Mouse (Mus musculus) spleen, postnatal 0 days (tissue): Measurements from ENCODE around the gene Tmem141. TPM values are rescaled to one million over a fixed set of nuclear protein-coding genes. Genes with fewer than 3 reads are reported as not detected.

ENCODE experiments used
- polyA plus RNA-seq: library from polyadenylated mRNA; unstranded; fragments of >200 nt; fragmentation: Nextera tagmentation; extraction: Ambion mirVana; gene quantifications from 2 replicates; pipeline ENCODE4 v1.2.1, GENCODE M21; 2015

Tmem141 gene
- polyA plus RNA-seq, result 10.7 and 15.0 TPM in 2 replicates

DNA sequence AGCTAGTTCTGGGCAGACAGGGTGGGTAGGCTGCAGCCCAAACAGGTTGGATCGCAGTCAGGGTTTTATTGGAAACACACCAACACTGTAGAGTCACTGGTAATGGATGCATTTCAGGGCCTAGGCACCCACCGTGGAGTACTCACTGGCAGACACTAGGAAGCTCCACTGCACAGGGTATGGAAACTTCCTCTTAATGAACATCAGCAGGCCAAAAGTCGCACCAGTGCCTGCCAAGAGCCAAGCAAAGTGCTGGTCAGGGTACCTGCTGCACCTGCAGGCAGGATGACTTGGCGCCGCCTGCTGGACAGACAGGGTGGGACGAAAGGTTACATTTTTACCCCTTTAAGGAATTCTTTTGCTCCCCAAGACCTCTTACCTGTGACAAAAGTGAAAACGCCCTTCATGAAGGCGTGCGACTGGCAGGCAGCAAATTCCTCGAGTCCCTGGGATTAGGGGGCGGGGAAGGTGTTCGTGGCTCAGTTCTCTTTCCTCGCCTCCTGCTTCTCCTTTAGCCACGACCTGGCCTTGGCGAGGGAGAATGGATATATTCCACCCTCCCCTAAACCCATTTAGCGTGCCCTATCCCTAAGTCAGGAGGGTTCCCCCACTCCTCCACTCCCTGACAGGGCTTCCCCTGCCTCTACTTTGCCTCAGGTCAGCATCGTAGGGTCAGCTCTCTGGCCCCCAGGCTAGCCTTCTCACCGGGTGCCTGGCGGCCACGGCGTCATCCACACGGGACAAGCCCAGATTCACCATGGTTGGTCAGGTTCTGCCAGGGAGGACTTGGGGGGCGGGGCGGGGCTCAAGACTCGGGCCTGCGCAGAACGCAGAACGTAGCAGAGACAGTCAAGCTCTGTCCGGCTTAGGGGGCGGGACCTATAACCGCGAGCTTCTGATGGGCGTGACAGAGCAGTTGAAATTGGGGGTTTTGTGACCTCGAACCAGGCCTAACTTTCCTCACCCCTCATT is at the start of gene Tmem141:
Gene Tmem141 (minus strand): TSS at position 777 of the 972 bp plus-strand sequence.

DNA sequence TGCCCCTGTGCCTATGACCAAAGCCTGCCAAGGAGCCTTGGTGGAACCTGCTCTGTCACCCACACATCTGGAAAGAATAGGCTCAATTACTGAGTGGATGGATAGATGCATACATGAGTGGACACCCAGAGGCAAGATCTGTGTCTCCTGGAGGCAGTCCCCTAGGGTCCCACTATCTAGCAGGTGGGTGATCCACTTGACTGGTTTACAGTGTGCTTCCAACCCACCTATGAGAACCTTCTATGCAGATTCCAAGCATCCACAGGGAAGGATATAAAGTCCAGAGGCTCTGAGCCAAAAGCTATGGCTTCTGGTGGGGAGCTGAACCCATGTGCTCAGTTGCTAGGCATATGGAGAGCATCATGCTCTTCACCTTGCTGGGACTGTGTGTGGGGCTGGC is 35.8 kb upstream of the Tmem141 start, which contains the start of gene Lcn5:
Gene Lcn5 (plus strand): TSS at position 301 of the 400 bp plus-strand sequence.

DNA sequence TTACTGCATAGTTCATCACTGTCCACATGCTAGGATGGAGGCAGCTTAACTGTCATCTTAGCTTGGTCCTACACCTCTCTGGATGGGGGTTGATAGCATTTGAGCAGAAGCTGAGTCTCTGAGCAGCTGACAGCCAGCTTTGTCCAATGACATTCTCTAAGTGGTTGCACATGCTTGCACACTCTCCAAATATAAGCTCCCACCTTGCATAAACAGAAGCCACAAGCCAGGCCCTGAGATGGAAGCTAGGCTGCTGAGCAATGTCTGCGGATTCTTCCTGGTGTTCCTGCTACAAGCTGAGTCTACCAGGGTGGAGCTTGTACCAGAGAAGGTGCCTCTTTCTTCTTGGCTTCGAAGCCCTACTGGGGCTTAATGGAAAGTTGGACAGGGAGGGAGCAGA is 31.1 kb upstream of the Tmem141 start, which contains the start of gene Lcn8:
Gene Lcn8 (plus strand): TSS at position 219 of the 400 bp plus-strand sequence.

DNA sequence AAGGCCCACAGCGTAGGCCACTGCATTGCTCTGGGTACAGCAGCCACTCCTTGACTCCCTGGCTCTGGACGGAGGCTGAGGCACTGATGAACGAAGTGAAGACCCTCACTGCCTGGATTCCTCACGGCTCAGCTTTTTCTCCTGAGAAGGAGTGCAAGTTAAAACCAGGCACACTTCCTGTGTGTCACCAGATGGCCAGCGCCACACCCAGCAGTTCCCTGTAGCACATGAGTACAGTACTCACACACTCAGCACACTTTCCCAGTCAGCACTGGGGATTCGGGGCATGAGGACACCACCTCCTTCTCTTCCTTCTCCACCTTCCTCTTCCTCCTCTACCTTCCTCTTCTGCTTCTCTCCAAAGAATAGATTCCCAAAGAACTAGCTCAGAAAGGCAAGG is 6.0 kb upstream of the Tmem141 start, which contains the start of gene Fcna:
Gene Fcna (minus strand): TSS at position 220 of the 400 bp plus-strand sequence.

DNA sequence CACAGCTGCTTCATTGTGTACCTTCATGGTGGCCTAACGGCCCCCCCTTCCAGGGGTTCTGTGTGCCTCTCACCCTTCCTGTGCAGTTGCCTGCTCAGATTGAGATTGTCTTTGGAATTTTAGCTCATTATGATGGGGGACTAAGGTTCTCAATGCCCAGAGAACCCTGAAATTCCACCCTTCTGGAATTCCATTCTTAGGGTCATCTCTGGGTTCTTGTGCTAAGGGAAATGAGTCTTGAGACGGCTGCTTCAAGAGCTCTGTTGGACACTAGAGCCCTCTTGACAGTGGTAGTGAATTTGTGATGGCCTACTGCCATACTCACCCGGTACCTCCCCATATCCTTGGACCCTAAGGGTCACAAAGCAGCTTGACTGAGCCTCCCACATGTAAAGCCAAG is 4.2 kb downstream of the Tmem141 start, which contains the start of gene Ccdc183:
Gene Ccdc183 (minus strand): TSS at position 101 of the 400 bp plus-strand sequence.

DNA sequence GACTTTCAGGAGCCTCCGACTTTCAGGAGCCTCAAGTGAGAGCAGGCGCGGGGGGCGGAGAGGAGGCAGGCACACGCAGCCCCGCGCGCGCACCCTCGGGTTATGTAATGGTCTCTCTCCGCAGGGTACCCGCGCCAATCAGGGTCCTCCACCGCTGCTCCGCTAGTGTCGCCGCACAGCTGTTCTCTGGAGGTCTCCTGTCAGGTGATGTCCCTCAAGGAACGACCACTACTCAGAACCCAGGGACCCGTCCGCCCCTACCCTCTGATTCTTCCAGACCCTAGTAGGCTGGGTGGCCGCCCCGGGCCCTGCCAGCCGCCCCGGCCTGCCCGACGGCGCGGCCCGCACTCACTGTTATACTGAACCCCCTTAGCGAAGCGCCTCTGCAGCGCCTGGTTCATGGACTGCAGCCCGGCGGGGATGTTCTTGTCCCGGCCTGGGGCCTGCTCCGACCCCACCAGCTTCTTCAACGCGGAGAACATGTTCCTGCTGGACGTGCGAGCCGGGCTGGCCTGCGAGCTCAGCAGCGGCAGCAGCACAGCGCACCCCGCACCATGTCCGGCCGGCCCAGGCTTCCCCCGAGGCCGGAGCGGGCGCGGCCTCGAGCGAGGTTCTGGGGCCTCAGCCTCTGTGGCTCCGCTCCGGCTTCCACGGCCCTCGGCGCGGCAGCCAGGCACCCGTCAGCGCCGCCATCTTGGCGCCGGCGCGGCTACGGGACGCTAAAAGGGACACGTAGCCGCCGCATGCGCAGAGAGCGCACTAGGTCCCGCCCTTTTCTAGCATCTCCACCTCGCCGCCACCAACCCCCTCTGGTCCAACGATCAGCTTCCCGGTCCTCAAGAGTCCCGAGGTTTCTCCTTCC is 13.8 kb downstream of the Tmem141 start, which contains the start of gene Rabl6:
Gene Rabl6 (minus strand): TSS at position 761 of the 862 bp plus-strand sequence.

DNA sequence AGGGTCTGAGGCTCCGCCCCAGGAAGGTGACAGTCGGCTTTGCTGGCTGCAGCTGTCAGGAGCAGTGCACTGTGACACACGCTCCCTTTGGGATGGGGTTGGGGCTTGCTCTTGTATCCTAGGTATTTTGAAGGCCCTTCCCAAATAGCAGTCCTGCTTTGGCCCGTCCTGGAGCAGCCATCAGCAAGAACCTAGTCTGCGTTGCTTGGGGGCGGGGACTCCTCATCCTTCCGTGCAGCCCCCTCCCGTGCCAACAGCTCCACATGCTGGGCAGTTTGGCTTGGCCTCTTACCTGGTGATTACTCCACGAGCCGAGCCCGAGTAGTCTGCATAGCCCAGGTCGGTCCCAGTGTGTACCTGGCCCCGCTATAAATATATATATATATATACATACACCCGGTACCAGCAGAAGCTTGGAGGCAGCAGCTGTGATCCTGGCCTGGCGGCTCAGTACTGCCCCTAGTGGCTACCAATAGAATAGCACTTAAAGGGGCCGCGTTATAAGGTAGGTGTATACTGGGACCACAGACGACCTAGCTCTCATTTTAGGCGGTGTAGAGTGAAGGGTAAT is 40.4 kb downstream of the Tmem141 start, which contains the start of gene Ajm1:
Gene Ajm1 (minus strand): TSS at position 464 of the 571 bp plus-strand sequence.

DNA sequence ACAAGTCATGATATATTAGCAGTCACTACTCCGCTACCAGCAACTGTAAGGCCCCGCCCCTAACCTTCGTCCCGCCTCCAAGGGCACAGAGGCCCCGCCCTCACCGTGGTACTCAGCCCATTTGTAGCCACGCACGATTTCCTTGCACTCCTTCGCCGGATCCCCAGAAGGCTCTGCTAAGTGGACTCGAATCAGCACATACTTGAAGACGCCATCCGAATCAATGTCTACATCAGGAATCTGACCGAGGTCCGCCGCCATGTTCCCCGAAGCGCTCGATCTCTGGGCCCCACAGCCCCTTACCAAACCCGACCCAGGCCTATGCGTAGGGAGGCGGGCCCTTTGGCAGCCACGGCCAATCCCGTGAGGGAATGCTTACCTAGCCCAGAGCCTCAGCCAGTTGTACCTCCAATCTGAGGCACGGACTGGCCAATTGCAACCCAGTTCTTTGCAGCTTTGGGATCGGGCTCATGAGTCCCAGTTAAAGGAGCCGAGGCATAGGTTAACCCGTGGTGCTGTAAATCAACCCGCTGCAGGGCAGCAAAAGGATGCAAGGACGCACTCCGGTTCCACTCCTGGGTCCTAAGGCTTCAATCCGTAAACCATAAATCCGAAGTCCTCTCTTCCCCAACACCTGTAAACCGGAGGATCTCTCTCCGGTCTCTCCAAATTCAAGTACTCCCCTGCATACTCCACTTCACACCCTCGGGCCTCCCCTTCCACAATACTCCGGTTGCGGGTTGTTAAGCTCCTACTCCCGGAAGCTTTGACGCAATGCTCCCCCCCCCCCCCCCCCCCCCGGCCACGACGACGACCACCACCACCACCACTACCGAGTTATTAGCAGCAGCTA is 47.0 kb downstream of the Tmem141 start, which contains the start of the genes Mamdc4 and Phpt1:
Gene Mamdc4 (minus strand): TSS at position 267 of the 853 bp plus-strand sequence.
Gene Phpt1 (minus strand): TSS at position 646 of the 853 bp plus-strand sequence.

Other genes with a start within 250 kb of the Tmem141 start
- gene Sapcd2, start 249.7 kb downstream of the Tmem141 start, polyA plus RNA-seq, result 28.3 and 28.4 TPM in 2 replicates
- 1.3 and 2.0 TPM in 2 replicates for gene Entpd2, start 226.1 kb downstream of the Tmem141 start, polyA plus RNA-seq
- gene Npdc1, start 222.7 kb downstream of the Tmem141 start, polyA plus RNA-seq, result 11.4 and 14.1 TPM in 2 replicates
- gene Fut7, start 198.7 kb downstream of the Tmem141 start, polyA plus RNA-seq, result 1.7 and 2.6 TPM in 2 replicates
- gene Abca2, start 193.3 kb downstream of the Tmem141 start, polyA plus RNA-seq, result 1.5 and 1.6 TPM in 2 replicates
- gene Clic3, start 165.2 kb downstream of the Tmem141 start, polyA plus RNA-seq, result 4.8 and 4.9 TPM in 2 replicates
- 22.5 and 28.9 TPM in 2 replicates for gene Paxx, start 160.9 kb downstream of the Tmem141 start, polyA plus RNA-seq
- 1.7 and 2.4 TPM in 2 replicates for gene Ptgds, start 152.0 kb downstream of the Tmem141 start, polyA plus RNA-seq
- not detected in 2 replicates for gene Lcn12, start 128.1 kb downstream of the Tmem141 start, polyA plus RNA-seq
- 30.8 and 34.7 TPM in 2 replicates for gene Fbxw5, start 121.3 kb downstream of the Tmem141 start, polyA plus RNA-seq
- 2.9 and 3.8 TPM in 2 replicates for gene C8g, start 120.3 kb downstream of the Tmem141 start, polyA plus RNA-seq
- gene Traf2, start 75.1 kb downstream of the Tmem141 start, polyA plus RNA-seq, result 19.0 and 19.7 TPM in 2 replicates
- 166 and 189 TPM in 2 replicates for gene Edf1, start 64.2 kb downstream of the Tmem141 start, polyA plus RNA-seq
- 0.29 and 0.80 TPM in 2 replicates for gene Mamdc4, start 47.2 kb downstream of the Tmem141 start, polyA plus RNA-seq
- 52.5 and 57.5 TPM in 2 replicates for gene Phpt1, start 46.8 kb downstream of the Tmem141 start, polyA plus RNA-seq
- gene Ajm1, start 40.2 kb downstream of the Tmem141 start, polyA plus RNA-seq, result 0.02 and 0.45 TPM in 2 replicates
- gene Rabl6, start 13.5 kb downstream of the Tmem141 start, polyA plus RNA-seq, result 31.4 and 36.5 TPM in 2 replicates
- gene Ccdc183, start 4.3 kb downstream of the Tmem141 start, polyA plus RNA-seq, result 0.13 and 0.16 TPM in 2 replicates
- 24.5 and 35.1 TPM in 2 replicates for gene Fcna, start 6.0 kb upstream of the Tmem141 start, polyA plus RNA-seq
- not detected in 2 replicates for gene Lcn8, start 31.1 kb upstream of the Tmem141 start, polyA plus RNA-seq
- gene Lcn5, start 35.9 kb upstream of the Tmem141 start, polyA plus RNA-seq, result not detected in 2 replicates
- gene Lcn6, start 54.8 kb upstream of the Tmem141 start, polyA plus RNA-seq, result not detected in 2 replicates
- not detected in 2 replicates for gene Lcn10, start 60.7 kb upstream of the Tmem141 start, polyA plus RNA-seq
- gene Obp2a, start 78.0 kb upstream of the Tmem141 start, polyA plus RNA-seq, result not detected in 2 replicates
- gene Bmyc, start 84.7 kb upstream of the Tmem141 start, polyA plus RNA-seq, result 18.2 and 23.9 TPM in 2 replicates
- gene Obp2b, start 115.0 kb upstream of the Tmem141 start, polyA plus RNA-seq, result not detected in 2 replicates
- not detected in 2 replicates for gene Lcn3, start 143.6 kb upstream of the Tmem141 start, polyA plus RNA-seq
- not detected in 2 replicates for gene Lcn11, start 155.0 kb upstream of the Tmem141 start, polyA plus RNA-seq
- gene Gm13539, start 160.3 kb upstream of the Tmem141 start, polyA plus RNA-seq, result not detected in 2 replicates
- not detected in 2 replicates for gene Glt6d1, start 193.8 kb upstream of the Tmem141 start, polyA plus RNA-seq
- not detected in 2 replicates for gene Lcn9, start 201.1 kb upstream of the Tmem141 start, polyA plus RNA-seq
- 0.12 TPM in 1 of 2 replicates, not detected in the other for gene Sohlh1, start 225.2 kb upstream of the Tmem141 start, polyA plus RNA-seq
- 0.05 and 0.16 TPM in 2 replicates for gene Kcnt1, start 241.7 kb upstream of the Tmem141 start, polyA plus RNA-seq